Mouse (Mus musculus): Measurements from ENCODE around the gene Cbln4. TPM values are rescaled to one million over a fixed set of nuclear protein-coding genes. Genes with fewer than 3 reads are reported as not detected.

Gene Cbln4
- not detected for polyA plus RNA-seq (2014; fragmentation: Illumina TruSeq; extraction: RNeasy Lipid Tissue Mini Kit (QIAGEN cat#74804); ENCODE audit: low read depth, low replicate concordance)

DNA sequence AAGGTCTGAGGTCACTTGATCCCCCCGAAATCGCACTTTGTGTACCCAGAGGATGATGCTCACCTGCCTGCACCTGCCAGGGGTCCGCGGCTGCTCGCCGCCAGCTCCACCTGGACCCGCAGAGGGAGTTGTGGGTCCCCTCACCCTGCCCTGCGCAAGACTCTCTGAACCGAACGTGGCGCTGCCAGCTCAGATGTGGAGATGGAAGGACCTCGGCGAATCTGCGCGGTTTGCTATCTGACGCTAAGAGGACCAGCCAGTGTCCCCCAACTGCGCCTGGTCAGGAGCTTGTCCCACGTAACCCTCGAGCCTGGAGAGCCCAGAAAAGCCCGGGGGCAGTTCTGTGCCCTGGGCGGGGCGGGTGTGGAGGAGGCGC is at the start of gene Cbln4:
Gene Cbln4 (minus strand): TSS at position 232 of the 376 bp plus-strand sequence.

Other genes starting within 250 kb of the Cbln4 start
- not detected for gene Mc3r, start 205.0 kb upstream of the Cbln4 start, polyA plus RNA-seq (2014; fragmentation: Illumina TruSeq; extraction: RNeasy Lipid Tissue Mini Kit (QIAGEN cat#74804); ENCODE audit: low read depth, low replicate concordance)